Mouse (Mus musculus): Measurements from ENCODE around the gene Papss1. TPM values are rescaled to one million over a fixed set of nuclear protein-coding genes. Genes with fewer than 3 reads are reported as not detected.

Gene Papss1
- 37.1 TPM for polyA plus RNA-seq (2014; fragmentation: Illumina TruSeq; extraction: RNeasy Lipid Tissue Mini Kit (QIAGEN cat#74804); ENCODE audit: low read depth, low replicate concordance)

DNA sequence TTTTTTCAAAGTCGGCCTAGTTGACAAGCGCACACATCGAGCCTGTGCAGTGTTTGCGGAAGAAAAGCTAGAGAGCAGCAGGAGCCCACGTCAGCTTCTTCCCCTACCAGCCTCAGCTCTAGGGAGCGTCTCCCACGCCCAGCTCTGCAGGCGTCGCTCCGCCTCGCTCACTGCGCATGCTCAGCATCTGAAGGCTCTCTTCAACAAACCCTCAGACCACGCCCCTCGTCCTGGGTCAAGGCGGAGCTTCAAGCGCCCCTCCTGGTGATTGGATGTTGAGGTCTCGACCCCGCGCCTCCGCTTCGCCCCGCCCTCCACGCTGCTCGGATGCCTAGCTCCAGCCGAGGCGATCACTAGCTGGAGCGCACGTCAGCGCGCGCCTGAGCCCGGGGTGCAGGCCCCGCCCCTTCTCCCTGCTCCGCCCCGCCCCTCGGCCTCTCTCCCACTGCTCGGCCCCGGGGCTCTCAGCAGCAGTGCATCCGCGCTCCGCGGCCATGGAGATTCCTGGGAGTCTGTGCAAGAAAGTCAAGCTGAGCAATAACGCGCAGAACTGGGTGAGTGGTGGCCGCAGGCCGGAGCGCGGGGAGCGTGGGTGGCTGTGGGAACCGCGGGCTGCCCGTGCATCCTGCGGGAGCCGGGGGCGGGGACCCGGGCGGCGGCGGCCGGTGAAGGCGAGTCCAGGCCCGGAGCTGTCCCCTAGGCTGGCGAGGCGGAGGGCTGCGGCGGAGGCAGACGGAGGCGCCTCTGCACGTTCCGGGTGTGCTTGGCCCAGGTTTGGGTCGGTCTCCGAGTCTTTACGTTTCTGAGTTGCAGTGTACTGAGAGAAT lies at the start of gene Papss1:
Gene Papss1, plus strand, starts transcription at position 339 of the 827 bp plus-strand sequence.

Other genes starting within 250 kb of the Papss1 start
- gene Sgms2, start 73.4 kb upstream of the Papss1 start, polyA plus RNA-seq (2014; fragmentation: Illumina TruSeq; extraction: RNeasy Lipid Tissue Mini Kit (QIAGEN cat#74804); ENCODE audit: low read depth, low replicate concordance): 5.6 TPM

Measured in adrenal gland, adult 10 weeks (tissue).